In genomic region chr15:100613584-100613983, GRCm38 (mm10) we compare ENCODE assay signal across 8 mouse cellular contexts. TPM values are rescaled to one million over a fixed set of nuclear protein-coding genes. Genes with fewer than 3 reads are reported as not detected.
DNase-seq lines count a peak whose midpoint lies in the region; ATAC-seq and TF ChIP-seq lines count a peak whose summit lies in the region.

No protein-coding gene starts in this region.

- DNase-seq in 3T3-L1 (ENCODE audit: low read depth, low spot score): peak; percentile 80
- peak; percentile 85 to 86 for DNase-seq in adrenal gland, postnatal 36 days
- peak; percentile 80 for DNase-seq in heart, adult 8-10 months (ENCODE audit: low spot score)
- DNase-seq in kidney, adult 8-10 months: peak; percentile 68 to 78
- peak; percentile 65 for DNase-seq in liver, adult 2 months (ENCODE audit: extremely low read depth, low read depth, low spot score)
- peak; percentile 59 to 61 for DNase-seq in spleen, postnatal 36 days (ENCODE audit: low spot score in 2 of 2)

- no peaks in the 10 kb centered on the region for H3K9me3 ChIP-seq in embryonic facial prominence, embryonic 12.5 days

- peak overlapping the region; percentile 37 for H3K4me2 ChIP-seq in embryonic facial prominence, embryonic 12.5 days (replicated peaks)
- peak overlapping the region; percentile 95 for H3K4me2 ChIP-seq in myocyte (ENCODE audit: low read depth)

- WGBS in embryonic facial prominence, embryonic 12.5 days: 10% methylated on average over 16 of the region's 16 CpGs
- 5% methylated on average over 16 of the region's 16 CpGs for WGBS in liver, adult 2 months

- peak; percentile 95 for TF ChIP-seq CTCF in liver, adult 2 months (IDR thresholded peaks at IDR 0.05; ENCODE audit: low read depth, low read length)

- H3K9ac ChIP-seq in embryonic facial prominence, embryonic 12.5 days: no peak overlapping the region
- H3K9ac ChIP-seq in liver, adult 2 months (ENCODE audit: low read depth, low read length): no peak overlapping the region

- TF ChIP-seq POLR2A in liver, adult 2 months (IDR thresholded peaks at IDR 0.05; ENCODE audit: extremely low read depth, insufficient read depth, low read length): no peak
- TF ChIP-seq POLR2A in myocyte (IDR thresholded peaks at IDR 0.05; ENCODE audit: insufficient read length, low read depth): no peak

- ATAC-seq in embryonic facial prominence, embryonic 12.5 days (ENCODE audit: insufficient number of reproducible peaks, insufficient read depth, low FRiP score, low TSS enrichment): no peak

- peaks cover 12% of the 10 kb centered on the region for H3K36me3 ChIP-seq in embryonic facial prominence, embryonic 12.5 days
- peaks cover 10% of the 10 kb centered on the region for H3K36me3 ChIP-seq in liver, adult 2 months (ENCODE audit: control insufficient read depth, insufficient read depth, low read length)
- peaks cover 14% of the 10 kb centered on the region for H3K36me3 ChIP-seq in myocyte (ENCODE audit: control insufficient read depth, insufficient read depth)

- H3ac ChIP-seq in myocyte (ENCODE audit: control insufficient read depth, insufficient read length): no peak overlapping the region

- H3K27ac ChIP-seq in embryonic facial prominence, embryonic 12.5 days: no peak overlapping the region
- H3K27ac ChIP-seq in liver, adult 2 months (replicated peaks; ENCODE audit: insufficient read depth, low read depth, low read length): no peak overlapping the region

- peak overlapping the region; percentile 13; the same call in 1 of the 2 replicates for H3K4me3 ChIP-seq in embryonic facial prominence, embryonic 12.5 days
- no peak overlapping the region for H3K4me3 ChIP-seq in liver, adult 2 months (ENCODE audit: insufficient read depth, low read depth, low read length)
- H3K4me3 ChIP-seq in myocyte: no peak overlapping the region

- peaks cover 13% of the 10 kb centered on the region; the same call in 1 of the 2 replicates for H3K4me1 ChIP-seq in embryonic facial prominence, embryonic 12.5 days
- peaks cover 15% of the 10 kb centered on the region for H3K4me1 ChIP-seq in liver, adult 2 months (ENCODE audit: control insufficient read depth, insufficient read depth, low read length)

- peaks cover 9% of the 10 kb centered on the region for H3K79me2 ChIP-seq in liver, adult 2 months (ENCODE audit: control insufficient read depth, insufficient read depth, low read length)
- H3K79me2 ChIP-seq in myocyte (ENCODE audit: control insufficient read depth, insufficient read depth): peaks cover 19% of the 10 kb centered on the region

- H3K27me3 ChIP-seq in embryonic facial prominence, embryonic 12.5 days: no peaks in the 10 kb centered on the region
- H3K27me3 ChIP-seq in liver, adult 2 months (ENCODE audit: control insufficient read depth, insufficient read depth, low read length): no peaks in the 10 kb centered on the region
- no peaks in the 10 kb centered on the region for H3K27me3 ChIP-seq in myocyte (ENCODE audit: control insufficient read depth, insufficient read depth, insufficient read length)

TF ChIP-seq in myocyte, 11 proteins besides CTCF, POLR2A, EP300 and RAD21:
- no peak for TF ChIP-seq MAX (IDR thresholded peaks at IDR 0.05; ENCODE audit: low read depth)
- no peak for TF ChIP-seq REST (IDR thresholded peaks at IDR 0.05; ENCODE audit: insufficient read depth, insufficient read length)
- no peak for TF ChIP-seq USF1 (IDR thresholded peaks at IDR 0.05; ENCODE audit: low read depth)
- no peak for TF ChIP-seq POLR2AphosphoS2 (IDR thresholded peaks at IDR 0.05; ENCODE audit: insufficient read length, low read depth)
- no peak for TF ChIP-seq TCF12 (IDR thresholded peaks at IDR 0.05; ENCODE audit: insufficient read depth, poor library complexity, severe bottlenecking)
- TF ChIP-seq SRF (IDR thresholded peaks at IDR 0.05; ENCODE audit: control insufficient read depth, insufficient read length, low read depth): no peak
- TF ChIP-seq E2F4 (IDR thresholded peaks at IDR 0.05; ENCODE audit: insufficient read depth): no peak
- TF ChIP-seq TCF3 (IDR thresholded peaks at IDR 0.05; ENCODE audit: insufficient read length, low read depth): no peak
- TF ChIP-seq CEBPB (IDR thresholded peaks at IDR 0.05; ENCODE audit: insufficient read depth, poor library complexity, severe bottlenecking): no peak
- TF ChIP-seq MYOG (IDR thresholded peaks at IDR 0.05; ENCODE audit: control insufficient read depth in 1 of 3, insufficient read depth in 1 of 3, insufficient read length in 2 of 3, low read depth in 2 of 3): peak in 1 of 3 experiments; percentile 66
- peak in 1 of 3 experiments; percentile 44 for TF ChIP-seq MYOD1 (IDR thresholded peaks at IDR 0.05; ENCODE audit: control insufficient read depth in 1 of 3, insufficient read length in 2 of 3, low read depth in 2 of 3)

RNA-seq across cellular contexts. Expression of gene Dazap2, which starts 1.6 kb away (rescaled TPM):
- 100 to 1,000 TPM; 188 to 248 TPM for total RNA-seq in adrenal gland, postnatal 36 days (2021)
- 124 and 130 TPM in 2 replicates for polyA plus RNA-seq in embryonic facial prominence, embryonic 12.5 days (2016; fragmentation: Nextera tagmentation; extraction: Ambion mirVana)
- total RNA-seq in heart, adult 8-10 months (2022): 100 to 1,000 TPM; 170 to 189 (median 183) TPM
- 50.3 and 60.2 TPM in 2 replicates for total RNA-seq in liver, adult 2 months (2014; rRNA removed)
- 395 and 460 TPM in 2 replicates for polyA plus RNA-seq in liver, adult 2 months (2012; rRNA removed)
- polyA plus RNA-seq in myocyte (2012; fragmentation: generic; extraction: Trizol): 154 TPM

RNA-seq across cellular contexts. Expression of gene Pou6f1, which starts 13.8 kb away (rescaled TPM):
- 10 to 100 TPM; 12.4 to 15.8 TPM for total RNA-seq in adrenal gland, postnatal 36 days (2021)
- 9.0 and 11.3 TPM in 2 replicates for polyA plus RNA-seq in embryonic facial prominence, embryonic 12.5 days (2016; fragmentation: Nextera tagmentation; extraction: Ambion mirVana)
- total RNA-seq in heart, adult 8-10 months (2022): 10 to 100 TPM; 11.1 to 17.3 (median 13.8) TPM
- 1.9 and 2.0 TPM in 2 replicates for total RNA-seq in liver, adult 2 months (2014; rRNA removed)
- 3.1 and 5.5 TPM in 2 replicates for polyA plus RNA-seq in liver, adult 2 months (2012; rRNA removed)
- polyA plus RNA-seq in myocyte (2012; fragmentation: generic; extraction: Trizol): 7.7 TPM

RNA-seq across cellular contexts. Expression of gene Smagp, which starts 23.2 kb away (rescaled TPM):
- total RNA-seq in adrenal gland, postnatal 36 days (2021): 10 to 100 TPM; 37.5 to 49.6 TPM
- polyA plus RNA-seq in embryonic facial prominence, embryonic 12.5 days (2016; fragmentation: Nextera tagmentation; extraction: Ambion mirVana): 5.9 and 7.2 TPM in 2 replicates
- 10 to 100 TPM; 10.9 to 20.2 (median 11.9) TPM for total RNA-seq in heart, adult 8-10 months (2022)
- total RNA-seq in liver, adult 2 months (2014; rRNA removed): 13.0 and 14.9 TPM in 2 replicates
- polyA plus RNA-seq in liver, adult 2 months (2012; rRNA removed): 57.0 and 80.1 TPM in 2 replicates
- polyA plus RNA-seq in myocyte (2012; fragmentation: generic; extraction: Trizol): 2.0 TPM

RNA-seq across cellular contexts. Expression of gene Bin2, which starts 55.8 kb away (rescaled TPM):
- 1 to 10 TPM; 1.8 to 3.2 TPM for total RNA-seq in adrenal gland, postnatal 36 days (2021)
- 2.2 and 2.4 TPM in 2 replicates for polyA plus RNA-seq in embryonic facial prominence, embryonic 12.5 days (2016; fragmentation: Nextera tagmentation; extraction: Ambion mirVana)
- total RNA-seq in heart, adult 8-10 months (2022): 1 to 10 TPM in 2 of 4 experiments, under 1 TPM in 2; 0.84 to 2.6 (median 1.1) TPM
- 1.0 and 4.0 TPM in 2 replicates for total RNA-seq in liver, adult 2 months (2014; rRNA removed)
- polyA plus RNA-seq in liver, adult 2 months (2012; rRNA removed): 1.4 and 4.0 TPM in 2 replicates
- not detected for polyA plus RNA-seq in myocyte (2012; fragmentation: generic; extraction: Trizol)
